Mouse (Mus musculus) G1E (cell line): Measurements from ENCODE around the gene P3h1. TPM values are rescaled to one million over a fixed set of nuclear protein-coding genes. Genes with fewer than 3 reads are reported as not detected.

Source experiments
- ATAC-seq: 2 replicates; pipeline ENCODE4 v1.8.0; 2016; ENCODE audit warnings: mild to moderate bottlenecking; ENCODE audit not compliant: insufficient number of reproducible peaks, poor library complexity, low FRiP score, severe bottlenecking; ENCODE audit errors: extremely low read depth
- DNase-seq: peaks from one replicate; pipeline ENCODE4 v3.0.0; 2012; ENCODE audit warnings: low spot score
- H3K27me3 ChIP-seq: 2 replicates; pipeline ENCODE4 v1.6.1; 2012; ENCODE audit warnings: mild to moderate bottlenecking, low read length, inconsistent platforms; ENCODE audit not compliant: insufficient read depth
- H3K36me3 ChIP-seq: replicated peaks from 2 replicates; pipeline ENCODE3; 2012; ENCODE audit warnings: mild to moderate bottlenecking, inconsistent platforms
- H3K4me1 ChIP-seq: 2 replicates; pipeline ENCODE4 v1.6.1; 2012; ENCODE audit warnings: low read depth, low read length, inconsistent platforms, mixed read lengths; ENCODE audit not compliant: insufficient read depth
- H3K4me3 ChIP-seq: 2 replicates; pipeline ENCODE4 v1.5.1; 2012; ENCODE audit warnings: low read depth, mild to moderate bottlenecking, inconsistent platforms, low read length, moderate library complexity, mixed read lengths
- H3K9me3 ChIP-seq: replicated peaks from 2 replicates; pipeline ENCODE4 v1.6.1; 2012; ENCODE audit warnings: inconsistent platforms
- CTCF ChIP-seq: IDR thresholded peaks from 2 replicates; pipeline ENCODE4 v1.5.1; 2012; ENCODE audit warnings: low read depth, low read length, inconsistent platforms, mixed read lengths
- GATA1 ChIP-seq: IDR thresholded peaks from 2 replicates; pipeline ENCODE4 v1.6.1; 2012; ENCODE audit warnings: borderline replicate concordance, low read length, inconsistent platforms, mixed read lengths
- GATA2 ChIP-seq: IDR thresholded peaks from 2 replicates; pipeline ENCODE4 v1.6.1; 2012; ENCODE audit warnings: low read depth, low read length, inconsistent platforms, borderline replicate concordance
- POLR2AphosphoS5 ChIP-seq: IDR thresholded peaks from 2 replicates; pipeline ENCODE4 v1.6.1; 2012; ENCODE audit warnings: low read depth, low read length, inconsistent platforms; ENCODE audit not compliant: insufficient replicate concordance
- TAL1 ChIP-seq: conservative IDR thresholded peaks from 2 replicates; pipeline ENCODE4 v1.6.1; 2012; ENCODE audit warnings: low read depth, low read length, inconsistent platforms, mixed read lengths
- polyA plus RNA-seq: library from polyadenylated mRNA; stranded (reverse); fragments of >175 nt; gene quantifications from 2 replicates; pipeline ENCODE4 v1.2.3, GENCODE M21; 2012
- total RNA-seq, 2 experiments: library from RNA; stranded (forward) in 1 of 2; stranded (reverse) in 1 of 2; fragments of 200-1000 nt in 1 of 2; fragments of >200 nt in 1 of 2; fragmentation: Nextera tagmentation in 1 of 2; gene quantifications; 2 replicates each; pipeline ENCODE4 v1.2.3; 2014 to 2017

The P3h1 gene
- total and polyA plus RNA-seq, 3 experiments: 4.6 to 14.1 (median 5.9) TPM

- H3K27me3 ChIP-seq: no peaks in the 10 kb centered on the region
- H3K4me1 ChIP-seq: peaks cover 30% of the 10 kb centered on the region
- ATAC-seq (no peak), DNase-seq (peak; percentile 54)
- H3K4me3 ChIP-seq: peak overlapping the region; percentile 85
- H3K9me3 ChIP-seq: no peaks in the 10 kb centered on the region
- peaks cover 45% of the 10 kb centered on the region for H3K36me3 ChIP-seq
- TF ChIP-seq TAL1 (no peak), GATA2 (no peak), CTCF (no peak), GATA1 (no peak), POLR2AphosphoS5 (no peak)
Measured at GRCm38 (mm10) chr4:119293574-119294258, 61.0 kb downstream of the P3h1 start.

GRCm38 (mm10) chr4:119294415-119295133 lies 61.9 kb downstream of the P3h1 start, which contains the start of gene Ybx1:
TSS of gene Ybx1 (minus strand) at chr4:119294604.
- H3K4me3 ChIP-seq: peak within 1 kb of the TSS; percentile 85
- ATAC-seq (peak; percentile 97), DNase-seq (peak; percentile 95)
- H3K4me1 ChIP-seq: peaks cover 26% of the 10 kb centered on the region
- TF ChIP-seq POLR2AphosphoS5 (no peak), TAL1 (no peak), GATA1 (no peak), GATA2 (no peak), CTCF (no peak)
- H3K9me3 ChIP-seq: no peaks in the 10 kb centered on the region
- no peaks in the 10 kb centered on the region for H3K27me3 ChIP-seq
- H3K36me3 ChIP-seq: peaks cover 44% of the 10 kb centered on the region

- H3K9me3 ChIP-seq: no peaks in the 10 kb centered on the region
- ATAC-seq: no peak
- TF ChIP-seq POLR2AphosphoS5 (no peak), CTCF (no peak), GATA1 (no peak), TAL1 (no peak), GATA2 (no peak)
Measured at GRCm38 (mm10) chr4:119295134-119295453, 62.4 kb downstream of the P3h1 start.

GRCm38 (mm10) chr4:119297361-119297760 lies 64.6 kb downstream of the P3h1 start:
- ATAC-seq: no peak
- no peak overlapping the region for H3K4me3 ChIP-seq
- TF ChIP-seq POLR2AphosphoS5 (no peak), GATA2 (no peak), GATA1 (no peak), TAL1 (no peak), CTCF (no peak)

More at GRCm38 (mm10) chr4:119295134-119295453, 62.4 kb downstream of the P3h1 start:
- Histone ChIP-seq H3K4me3 (peak overlapping the region; percentile 85), H3K36me3 (peaks cover 39% of the 10 kb centered on the region), H3K27me3 (no peaks in the 10 kb centered on the region), H3K4me1 (peaks cover 22% of the 10 kb centered on the region)
- no peak for DNase-seq

More at GRCm38 (mm10) chr4:119297361-119297760, 64.6 kb downstream of the P3h1 start:
- Histone ChIP-seq H3K27me3 (no peaks in the 10 kb centered on the region), H3K9me3 (no peaks in the 10 kb centered on the region), H3K4me1 (peaks cover 11% of the 10 kb centered on the region), H3K36me3 (peaks cover 36% of the 10 kb centered on the region)
- DNase-seq: no peak

Other genes starting within 250 kb of the P3h1 start
- gene Slc2a1, start 124.2 kb upstream of the P3h1 start, total RNA-seq (2014; fragmentation: Nextera tagmentation): 142 and 165 TPM in 2 replicates
- 173 and 176 TPM in 2 replicates for gene Slc2a1, start 124.2 kb upstream of the P3h1 start, total RNA-seq (2017)
- gene Slc2a1, start 124.2 kb upstream of the P3h1 start, polyA plus RNA-seq: 68.8 and 85.2 TPM in 2 replicates
- 29.7 and 50.3 TPM in 2 replicates for gene Zfp691, start 58.7 kb upstream of the P3h1 start, total RNA-seq (2014; fragmentation: Nextera tagmentation)
- gene Zfp691, start 58.7 kb upstream of the P3h1 start, total RNA-seq (2017): 6.7 and 7.7 TPM in 2 replicates
- gene Zfp691, start 58.7 kb upstream of the P3h1 start, polyA plus RNA-seq: 14.4 and 17.2 TPM in 2 replicates
- gene Ermap, start 42.9 kb upstream of the P3h1 start, total RNA-seq (2014; fragmentation: Nextera tagmentation): 249 and 348 TPM in 2 replicates
- gene Ermap, start 42.9 kb upstream of the P3h1 start, total RNA-seq (2017): 81.1 and 96.0 TPM in 2 replicates
- gene Ermap, start 42.9 kb upstream of the P3h1 start, polyA plus RNA-seq: 47.4 and 62.9 TPM in 2 replicates
- 47.3 and 63.2 TPM in 2 replicates for gene Svbp, start 37.6 kb upstream of the P3h1 start, total RNA-seq (2014; fragmentation: Nextera tagmentation)
- 119 and 190 TPM in 2 replicates for gene Svbp, start 37.6 kb upstream of the P3h1 start, total RNA-seq (2017)
- 515 and 560 TPM in 2 replicates for gene Svbp, start 37.6 kb upstream of the P3h1 start, polyA plus RNA-seq
- gene Tmem269, start 14.7 kb upstream of the P3h1 start, total RNA-seq (2014; fragmentation: Nextera tagmentation): not detected in 2 replicates
- gene Tmem269, start 14.7 kb upstream of the P3h1 start, total RNA-seq (2017): not detected in 2 replicates
- not detected in 2 replicates for gene Tmem269, start 14.7 kb upstream of the P3h1 start, polyA plus RNA-seq
- 16.2 and 25.9 TPM in 2 replicates for gene AU022252, start 203 bp upstream of the P3h1 start, total RNA-seq (2014; fragmentation: Nextera tagmentation)
- gene AU022252, start 203 bp upstream of the P3h1 start, total RNA-seq (2017): 13.8 and 14.0 TPM in 2 replicates
- 10.1 and 15.2 TPM in 2 replicates for gene AU022252, start 203 bp upstream of the P3h1 start, polyA plus RNA-seq
- gene Cldn19, start 22.5 kb downstream of the P3h1 start, total RNA-seq (2014; fragmentation: Nextera tagmentation): not detected in 2 replicates
- gene Cldn19, start 22.5 kb downstream of the P3h1 start, total RNA-seq (2017): 0.12 and 0.16 TPM in 2 replicates
- gene Cldn19, start 22.5 kb downstream of the P3h1 start, polyA plus RNA-seq: not detected in 2 replicates
- gene Ybx1, start 61.7 kb downstream of the P3h1 start, total RNA-seq (2014; fragmentation: Nextera tagmentation): 2,303 and 2,320 TPM in 2 replicates
- gene Ybx1, start 61.7 kb downstream of the P3h1 start, total RNA-seq (2017): 1,199 and 1,332 TPM in 2 replicates
- gene Ybx1, start 61.7 kb downstream of the P3h1 start, polyA plus RNA-seq: 2,579 and 3,487 TPM in 2 replicates
- 58.8 and 76.0 TPM in 2 replicates for gene Ppih, start 87.6 kb downstream of the P3h1 start, total RNA-seq (2014; fragmentation: Nextera tagmentation)
- 171 and 181 TPM in 2 replicates for gene Ppih, start 87.6 kb downstream of the P3h1 start, total RNA-seq (2017)
- gene Ppih, start 87.6 kb downstream of the P3h1 start, polyA plus RNA-seq: 2.5 and 4.5 TPM in 2 replicates
- gene Ccdc30, start 182.6 kb downstream of the P3h1 start, total RNA-seq (2014; fragmentation: Nextera tagmentation): not detected in 2 replicates
- gene Ccdc30, start 182.6 kb downstream of the P3h1 start, total RNA-seq (2017): 0.17 and 0.60 TPM in 2 replicates
- gene Ccdc30, start 182.6 kb downstream of the P3h1 start, polyA plus RNA-seq: not detected in 2 replicates
- gene Ppcs, start 189.5 kb downstream of the P3h1 start, total RNA-seq (2014; fragmentation: Nextera tagmentation): 4.7 and 12.6 TPM in 2 replicates
- 24.6 and 29.0 TPM in 2 replicates for gene Ppcs, start 189.5 kb downstream of the P3h1 start, total RNA-seq (2017)
- 12.2 and 14.4 TPM in 2 replicates for gene Ppcs, start 189.5 kb downstream of the P3h1 start, polyA plus RNA-seq
- 1.4 TPM in 1 of 2 replicates, not detected in the other for gene Zmynd12, start 189.9 kb downstream of the P3h1 start, total RNA-seq (2014; fragmentation: Nextera tagmentation)
- not detected in 2 replicates for gene Zmynd12, start 189.9 kb downstream of the P3h1 start, total RNA-seq (2017)
- gene Zmynd12, start 189.9 kb downstream of the P3h1 start, polyA plus RNA-seq: 0.10 and 0.18 TPM in 2 replicates